Mouse (Mus musculus) left cerebral cortex, postnatal 10 days (tissue): ENCODE data around the gene Loxl1. TPM values are rescaled to one million over a fixed set of nuclear protein-coding genes. Genes with fewer than 3 reads are reported as not detected.

ENCODE experiments used
- total RNA-seq, 2 experiments: library from RNA; stranded (reverse); gene quantifications; 2 replicates each; pipeline ENCODE4 v1.2.3; 2021

Loxl1 gene
- total RNA-seq, 2 experiments from 2014 or later: 3.5 to 3.9 TPM

Other genes with a start within 250 kb of the Loxl1 start
- 10 to 100 TPM in 1 of 2 experiments, 1 to 10 TPM in 1; 10.0 to 10.9 TPM for gene Stra6, start 249.4 kb downstream of the Loxl1 start, total RNA-seq
- under 1 TPM; 0.43 to 0.47 TPM for gene Ccdc33, start 194.4 kb downstream of the Loxl1 start, total RNA-seq
- gene Islr, start 108.9 kb downstream of the Loxl1 start, total RNA-seq: 10 to 100 TPM; 14.0 to 14.3 TPM
- gene Islr2, start 108.9 kb downstream of the Loxl1 start, total RNA-seq: 100 to 1,000 TPM; 130 to 138 TPM
- gene Pml, start 63.4 kb downstream of the Loxl1 start, total RNA-seq: 10 to 100 TPM; 13.3 to 14.5 TPM
- gene Stoml1, start 60.0 kb downstream of the Loxl1 start, total RNA-seq: 10 to 100 TPM; 89.0 to 93.1 TPM
- gene Tbc1d21, start 57.3 kb upstream of the Loxl1 start, total RNA-seq: not detected
- 100 to 1,000 TPM; 126 to 133 TPM for gene Insyn1, start 175.4 kb upstream of the Loxl1 start, total RNA-seq
- 10 to 100 TPM; 21.1 to 24.5 TPM for gene Cd276, start 242.3 kb upstream of the Loxl1 start, total RNA-seq